Mouse (Mus musculus) heart, embryonic 16.5 days (tissue): Measurements from ENCODE around the gene Tmem184a. TPM values are rescaled to one million over a fixed set of nuclear protein-coding genes. Genes with fewer than 3 reads are reported as not detected.

ENCODE experiments used
- ATAC-seq: fragments of 200-750 bp; cut with Nextera tagmentation; replicated peaks from 2 replicates; pipeline ENCODE4 v1.8.0; 2017; ENCODE audit warnings: moderate number of reproducible peaks; ENCODE audit not compliant: insufficient read depth, low FRiP score; ENCODE audit errors: extremely low read depth
- H3K27ac ChIP-seq: fragments of 300-500 bp; sonication (generic); 2 replicates; pipeline ENCODE4 v1.5.1; 2014; ENCODE audit warnings: mild to moderate bottlenecking, low read length, control low read depth, moderate library complexity
- H3K27me3 ChIP-seq: fragments of 300-500 bp; sonication (generic); 2 replicates; pipeline ENCODE4 v1.6.1; 2014; ENCODE audit warnings: low read length, mixed read lengths; ENCODE audit not compliant: control insufficient read depth, insufficient read depth
- H3K36me3 ChIP-seq: fragments of 300-500 bp; sonication (generic); 2 replicates; pipeline ENCODE4 v1.6.1; 2014; ENCODE audit not compliant: control insufficient read depth, insufficient read depth
- H3K4me1 ChIP-seq: fragments of 300-500 bp; sonication (generic); 2 replicates; pipeline ENCODE4 v1.6.1; 2014; ENCODE audit warnings: low read length, mixed read lengths; ENCODE audit not compliant: control insufficient read depth, insufficient read depth
- H3K4me2 ChIP-seq: fragments of 300-500 bp; sonication (generic); 2 replicates; pipeline ENCODE4 v1.6.1; 2014; ENCODE audit warnings: low read depth, mild to moderate bottlenecking, control low read depth, low read length
- H3K4me3 ChIP-seq: fragments of 300-500 bp; sonication (generic); 2 replicates; pipeline ENCODE4 v1.5.1; 2014; ENCODE audit warnings: mild to moderate bottlenecking, control low read depth, low read length
- H3K9ac ChIP-seq: fragments of 300-500 bp; sonication (generic); 2 replicates; pipeline ENCODE4 v1.6.1; 2014; ENCODE audit warnings: low read length, control low read depth
- H3K9me3 ChIP-seq: fragments of 300-500 bp; sonication (generic); replicated peaks from 2 replicates; pipeline ENCODE4 v1.6.1; 2016; ENCODE audit warnings: low read length; ENCODE audit not compliant: control insufficient read depth
- WGBS: fragments of 180-500 bp; shearing (Covaris S2); extraction: QIAGEN DNeasy Blood & Tissue Kit; methylation state at CpG from one replicate; pipeline ENCODE4 v1.1.7; 2014; 5-methylcytosine and 5-hydroxymethylcytosine counted together
- microRNA-seq: library from miRNA; unstranded; fragments of <30 nt; microRNA quantifications from one replicate; pipeline ENCODE4, GENCODE M21; 2017
- polyA plus RNA-seq: library from polyadenylated mRNA; unstranded; fragments of >200 nt; fragmentation: Nextera tagmentation; extraction: Ambion mirVana; gene quantifications from 2 replicates; pipeline ENCODE4 v1.2.1, GENCODE M21; 2015

The Tmem184a gene
- polyA plus RNA-seq, 1 experiment from 2014 or later: 0.46 TPM

DNA sequence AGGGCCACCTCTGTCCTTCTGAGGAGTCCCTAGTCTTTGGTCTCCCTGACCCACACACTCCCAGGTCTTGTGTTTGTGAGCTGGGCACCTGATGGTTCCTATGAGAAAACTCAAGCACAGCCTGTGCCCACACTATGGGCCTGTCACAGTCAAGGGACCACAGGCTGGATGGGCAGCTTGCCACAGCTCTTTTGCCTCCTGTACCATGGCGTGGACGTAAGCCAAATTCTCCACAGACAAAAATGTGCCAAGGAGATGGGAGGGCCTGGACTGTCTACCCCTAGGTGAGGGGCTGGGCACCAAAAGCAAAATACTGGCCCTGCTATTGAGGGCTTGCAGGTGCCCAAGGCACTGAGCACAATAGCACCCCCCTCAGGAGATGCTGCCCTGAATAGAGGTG is 63.1 kb downstream of the Tmem184a start:
- H3K36me3 ChIP-seq: peaks cover 46% of the 10 kb centered on the region
- no peak overlapping the region for H3K4me2 ChIP-seq
- no peaks in the 10 kb centered on the region for H3K4me1 ChIP-seq
- WGBS: 81% methylated on average over 2 of the region's 2 CpGs
- no peak for ATAC-seq
- no peaks in the 10 kb centered on the region for H3K9me3 ChIP-seq
- no peaks in the 10 kb centered on the region for H3K27me3 ChIP-seq
- no peak overlapping the region for H3K9ac ChIP-seq
- no peak overlapping the region for H3K4me3 ChIP-seq
- H3K27ac ChIP-seq: no peak overlapping the region

DNA sequence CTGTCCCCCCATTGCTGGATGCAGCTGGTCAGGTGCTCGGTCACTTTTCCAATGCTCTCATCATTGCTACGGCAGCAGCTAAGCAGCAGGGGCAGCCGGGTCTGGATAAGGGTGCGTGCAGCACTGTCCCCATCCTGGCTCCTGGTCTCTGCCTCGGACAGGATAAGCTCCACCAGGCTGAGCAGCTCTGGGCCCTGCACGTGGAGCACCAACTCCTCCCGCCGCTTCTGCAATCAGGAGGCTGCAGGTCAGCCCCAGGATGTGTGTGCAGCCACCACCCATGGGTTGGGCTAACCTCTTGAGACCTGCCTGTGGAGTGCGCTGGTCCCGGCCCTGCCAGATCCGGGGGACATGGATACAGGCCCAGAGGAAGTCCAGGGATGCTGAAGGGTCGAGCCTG is 63.6 kb downstream of the Tmem184a start:
- ATAC-seq: no peak
- no peak overlapping the region for H3K4me2 ChIP-seq
- H3K9me3 ChIP-seq: no peaks in the 10 kb centered on the region
- H3K9ac ChIP-seq: no peak overlapping the region
- no peak overlapping the region for H3K4me3 ChIP-seq
- H3K4me1 ChIP-seq: no peaks in the 10 kb centered on the region
- 89% methylated on average over 12 of the region's 12 CpGs for WGBS
- H3K27ac ChIP-seq: no peak overlapping the region
- H3K27me3 ChIP-seq: no peaks in the 10 kb centered on the region
- peaks cover 46% of the 10 kb centered on the region for H3K36me3 ChIP-seq

DNA sequence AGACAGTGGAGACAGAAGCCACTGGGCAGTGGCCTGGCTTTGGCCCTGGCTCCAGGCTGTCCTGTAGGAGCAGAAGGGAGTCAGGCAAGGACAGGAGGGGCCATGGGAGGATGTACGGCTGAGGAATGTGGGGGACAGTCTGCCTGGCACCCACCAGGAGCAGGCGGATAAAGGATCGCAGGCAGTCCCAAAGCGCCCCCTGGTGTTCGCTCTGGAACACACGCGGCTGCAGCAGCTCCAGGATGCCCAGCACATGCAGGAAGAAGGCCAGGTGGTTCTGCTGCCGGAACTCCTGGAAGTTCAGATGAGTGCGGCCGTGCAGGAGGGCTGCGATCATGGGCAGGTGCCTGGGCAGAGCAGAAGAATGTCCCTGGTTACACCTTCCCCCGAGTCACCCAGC is 65.0 kb downstream of the Tmem184a start:
- 32% methylated on average over 12 of the region's 12 CpGs for whole genome bisulfite sequencing
- ATAC-seq: no peak
- H3K36me3 ChIP-seq: peaks cover 43% of the 10 kb centered on the region
- no peak overlapping the region for H3K27ac ChIP-seq
- no peak overlapping the region for H3K4me2 ChIP-seq
- H3K27me3 ChIP-seq: no peaks in the 10 kb centered on the region
- H3K4me1 ChIP-seq: no peaks in the 10 kb centered on the region
- H3K9ac ChIP-seq: no peak overlapping the region
- no peak overlapping the region for H3K4me3 ChIP-seq
- H3K9me3 ChIP-seq: no peaks in the 10 kb centered on the region

Small RNAs within 50 kb of the gene (microRNA-seq; reads per million reads assigned to microRNA genes)
- 0.79 reads per million for gene Mir7037

Other genes starting within 250 kb of the Tmem184a start
- 1.6 and 2.3 TPM in 2 replicates for gene Micall2, start 83.6 kb downstream of the Tmem184a start, polyA plus RNA-seq
- gene Ints1, start 44.2 kb downstream of the Tmem184a start, polyA plus RNA-seq: 16.9 and 20.2 TPM in 2 replicates
- gene Mafk, start 28.4 kb downstream of the Tmem184a start, polyA plus RNA-seq: 22.1 and 24.9 TPM in 2 replicates
- not detected in 2 replicates for gene Gm26938, start 6.5 kb upstream of the Tmem184a start, polyA plus RNA-seq
- 43.3 and 44.6 TPM in 2 replicates for gene Psmg3, start 7.0 kb upstream of the Tmem184a start, polyA plus RNA-seq
- 0.19 and 0.68 TPM in 2 replicates for gene Elfn1, start 88.0 kb upstream of the Tmem184a start, polyA plus RNA-seq